Mouse (Mus musculus): ENCODE measurements around the gene Nxph1.

DNA sequence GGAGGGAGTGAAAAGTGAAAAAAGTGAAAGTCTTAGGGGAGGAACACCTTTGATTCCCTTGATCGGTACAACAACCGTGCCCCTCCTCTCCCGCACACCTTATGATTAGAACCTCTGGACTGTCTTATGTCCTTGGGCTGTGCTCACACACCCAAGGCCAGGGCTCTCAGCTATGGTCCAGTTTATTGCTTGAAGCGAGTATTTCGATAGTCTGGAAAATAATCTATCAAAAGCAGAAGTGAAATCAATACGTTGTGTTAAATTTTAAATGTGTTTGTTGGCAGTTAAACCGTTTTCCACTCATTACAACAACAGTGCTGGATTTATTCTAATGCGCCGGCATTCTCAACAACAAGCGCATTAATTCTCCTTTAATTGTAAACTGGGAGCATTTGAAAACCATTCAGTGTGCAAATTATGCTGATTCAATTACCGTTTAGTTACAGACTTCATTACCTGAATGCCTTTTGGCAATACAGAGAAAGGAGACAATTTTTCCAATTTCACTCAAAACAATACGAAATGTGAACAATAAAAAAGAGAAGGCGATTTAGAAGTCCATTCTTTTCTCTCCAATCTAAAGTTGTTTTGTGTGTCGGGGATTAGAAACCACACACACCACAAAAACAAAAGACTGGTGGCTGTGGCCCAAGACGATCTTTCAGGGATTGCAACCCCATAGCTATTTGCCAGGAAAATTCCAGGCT is 3.8 kb downstream of the Nxph1 start:
- TF ChIP-seq NANOG (IDR thresholded peaks at IDR 0.05; ENCODE audit: borderline replicate concordance, low read length): no peak
- TF ChIP-seq CTCF (conservative IDR thresholded peaks at IDR 0.05; ENCODE audit: low read length): no peak
